Mouse (Mus musculus) urinary bladder, postnatal 14 days (tissue): ENCODE data around the gene Qpctl.

Experiments used
- DNase-seq: peaks from one replicate; pipeline ENCODE4 v3.0.0; 2021; ENCODE audit warnings: low spot score

The Qpctl gene

DNA sequence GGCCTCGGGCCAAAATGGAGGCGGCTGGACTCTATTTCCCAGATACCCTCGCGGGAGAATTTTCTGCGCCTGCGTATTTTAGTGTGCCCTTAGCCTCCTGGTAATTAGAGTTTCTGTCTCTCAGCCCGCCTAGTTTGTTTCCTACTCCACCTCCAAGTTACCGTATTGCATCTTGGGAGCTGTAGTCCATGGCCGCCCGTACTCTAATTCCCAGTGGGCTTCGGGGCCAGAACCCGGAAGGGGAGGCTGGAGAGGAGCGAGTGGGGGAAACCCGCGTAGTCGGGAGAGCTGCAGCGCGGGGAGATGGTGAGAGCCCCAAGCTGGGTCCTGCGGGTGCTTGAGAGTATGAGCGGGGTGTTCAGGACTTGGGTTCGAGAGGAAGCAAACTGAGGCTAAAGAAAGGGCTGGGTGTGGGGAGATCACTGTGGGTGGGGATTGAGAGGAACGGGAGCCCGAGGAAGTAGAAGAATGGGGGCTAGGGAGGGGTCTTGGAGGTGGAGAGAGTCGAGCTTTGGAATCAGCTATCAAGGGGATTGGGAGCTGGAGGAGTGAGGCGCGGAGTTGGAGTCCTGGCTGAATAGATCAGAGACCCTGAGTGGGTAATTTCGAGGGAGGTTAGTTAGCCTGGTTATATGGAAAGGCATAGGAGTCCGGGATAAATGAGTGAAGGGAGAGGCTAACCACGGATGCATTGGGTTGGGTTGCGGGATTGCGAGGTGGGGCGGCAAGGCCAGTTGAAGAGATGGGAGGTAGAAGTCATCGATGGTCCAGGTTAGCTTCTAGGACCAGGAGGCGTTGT, 29.3 kb downstream of the Qpctl start, which contains the start of gene Fbxo46:
Gene Fbxo46 (plus strand): TSS at position 229 of the 799 bp plus-strand sequence.
- peak; percentile 92 for DNase-seq

DNA sequence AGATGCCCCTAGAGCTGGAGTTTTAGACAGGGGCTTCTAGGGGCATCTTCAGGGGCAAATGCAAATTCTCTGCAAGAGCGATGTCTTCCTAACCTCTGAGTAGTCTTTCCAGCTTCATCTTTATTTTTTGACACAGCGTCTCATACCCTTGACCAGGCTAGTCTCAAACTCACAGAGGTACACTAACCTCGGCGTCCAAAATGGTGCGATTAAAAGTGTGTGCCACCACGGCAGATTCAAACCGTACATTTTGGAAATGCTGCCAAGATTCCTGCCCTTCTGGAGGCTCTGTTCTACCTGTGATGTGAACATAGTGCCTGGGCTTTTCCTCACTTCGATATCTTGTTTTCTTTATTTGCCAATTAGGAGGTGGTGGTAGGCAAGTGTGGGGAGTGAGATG, 30.0 kb downstream of the Qpctl start:
- DNase-seq, result no peak

DNA sequence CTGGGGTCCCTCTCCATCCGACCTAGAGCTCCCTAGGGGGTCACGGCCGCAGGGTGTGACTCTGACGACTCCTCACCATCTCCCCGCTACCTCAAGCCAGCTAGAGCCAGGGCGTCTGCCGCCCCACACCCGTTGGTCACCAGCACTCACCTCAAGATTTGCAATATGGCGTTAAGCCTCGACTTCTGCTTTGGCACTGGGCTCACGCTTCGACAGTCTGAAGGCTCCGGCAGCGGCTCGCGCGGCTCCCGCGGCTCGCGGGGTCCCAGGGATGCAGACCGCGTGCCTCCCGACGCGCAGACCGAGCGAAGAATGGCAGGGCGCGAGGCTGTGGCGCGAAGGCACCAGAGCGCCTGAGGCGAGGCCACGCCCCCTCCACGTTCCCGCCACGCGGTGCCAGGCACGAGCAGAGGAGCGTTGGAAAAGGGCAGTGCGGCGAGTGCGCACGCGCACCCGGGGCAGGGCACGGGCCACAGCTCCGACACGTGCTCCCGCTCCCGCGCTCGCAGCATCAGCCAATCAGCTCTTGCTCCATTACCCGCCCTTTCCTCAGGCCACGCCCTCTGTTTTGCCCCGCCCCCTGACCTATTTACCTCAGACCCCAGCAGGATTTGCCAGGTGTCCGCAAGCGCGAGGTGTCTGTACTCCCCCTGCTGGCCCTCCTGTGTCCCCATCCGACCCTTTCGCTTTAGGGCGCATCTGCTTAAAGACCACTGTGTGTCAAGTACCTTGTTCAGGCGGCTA, 30.9 kb downstream of the Qpctl start, which contains the start of gene Gm4969:
Gene Gm4969 (minus strand): TSS at position 341 of the 744 bp plus-strand sequence.
- peak; percentile 57 for DNase-seq

DNA sequence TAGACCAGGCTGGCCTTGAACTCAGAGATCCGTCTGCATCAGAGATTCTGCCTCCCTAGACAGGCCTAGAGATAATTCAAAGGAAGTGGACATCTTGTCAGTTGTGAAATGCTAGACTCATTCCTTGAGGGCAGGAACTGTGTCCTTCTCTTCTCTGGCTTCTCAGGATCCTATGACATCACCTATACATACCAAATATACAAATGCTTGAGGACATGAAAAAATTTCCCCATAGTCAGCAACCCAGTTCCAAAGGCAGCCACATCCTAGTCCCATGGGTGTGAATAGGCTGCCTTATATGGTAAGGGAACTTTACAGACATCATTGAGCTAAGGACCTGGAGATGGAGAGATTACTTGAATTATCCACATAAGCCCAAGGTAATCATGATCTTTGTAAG, 39.5 kb downstream of the Qpctl start:
- no peak for DNase-seq

DNA sequence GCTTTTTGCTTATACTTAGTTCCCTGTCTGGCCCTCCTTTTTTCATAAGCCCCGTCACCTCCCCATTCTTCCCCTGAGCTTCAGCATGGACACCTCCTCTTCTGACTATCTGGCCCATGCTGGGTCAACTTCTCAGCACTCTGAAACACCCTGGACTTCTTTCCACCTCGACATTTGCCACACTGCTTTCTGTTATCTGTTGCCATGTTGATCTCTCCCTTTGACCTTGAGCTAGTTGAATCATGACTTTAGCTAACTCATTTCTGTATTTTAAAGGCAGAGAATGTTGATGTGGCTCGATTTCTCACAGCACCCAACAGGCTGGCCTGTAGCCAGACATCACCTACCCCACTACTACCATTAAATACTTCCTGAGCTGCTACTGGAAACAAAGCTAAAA, 41.7 kb downstream of the Qpctl start:
- DNase-seq, result no peak

DNA sequence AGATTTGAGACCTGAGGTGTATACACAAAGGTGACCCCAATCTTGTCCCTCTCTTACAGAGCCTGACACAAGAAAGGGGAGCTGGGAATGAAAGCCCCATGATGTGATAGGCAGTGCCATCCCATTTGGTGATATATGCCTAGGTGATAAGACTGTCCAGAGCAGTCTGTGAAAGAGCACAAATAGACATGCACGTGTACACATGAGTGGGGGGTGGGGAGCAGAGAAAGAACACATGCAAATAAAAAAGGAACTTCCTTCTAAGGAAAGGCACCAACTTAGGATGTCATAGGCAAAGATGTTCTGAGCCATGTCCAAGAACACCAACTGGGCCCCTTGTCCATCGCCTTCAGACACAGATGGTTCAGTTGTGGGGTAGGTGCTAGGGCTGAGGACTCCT, 44.6 kb downstream of the Qpctl start:
- DNase-seq, result no peak

DNA sequence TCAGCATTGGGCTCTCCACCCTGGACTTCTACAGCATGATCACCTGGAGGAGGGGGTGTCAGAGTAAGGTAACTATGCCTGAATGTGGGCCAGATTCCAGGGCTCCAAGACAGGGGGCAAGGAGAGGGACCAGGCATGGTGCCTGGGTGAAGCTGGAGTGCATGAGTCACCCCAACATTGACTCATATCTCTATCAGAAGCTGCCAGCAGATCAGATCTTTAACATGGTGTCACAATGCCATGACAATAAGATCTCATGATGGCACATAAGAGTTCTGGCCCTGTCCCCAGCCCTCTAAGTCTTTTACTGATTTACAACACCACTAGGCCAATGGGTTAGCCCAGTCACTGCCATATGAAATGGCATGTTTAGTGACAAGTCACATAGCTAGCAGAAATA, 45.4 kb downstream of the Qpctl start:
- DNase-seq, result no peak

DNA sequence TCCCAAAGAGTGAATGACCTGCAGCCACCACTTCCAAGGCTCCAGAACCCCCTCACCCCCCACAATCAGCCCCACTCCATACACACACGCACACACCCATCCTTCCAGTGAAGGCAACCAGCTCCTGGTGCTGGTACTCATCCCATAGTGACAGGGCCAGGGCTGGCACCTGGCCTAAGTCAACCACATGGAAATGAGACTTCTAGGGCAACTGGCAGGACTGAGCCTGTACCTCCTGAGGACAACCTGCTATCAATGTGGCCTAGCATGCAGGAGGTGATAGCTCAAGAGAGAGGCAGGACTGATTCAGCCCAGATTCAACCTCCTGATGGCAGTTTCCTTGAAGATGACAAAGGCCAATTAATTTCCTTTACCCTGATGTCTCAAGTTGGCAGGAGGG, 48.8 kb downstream of the Qpctl start:
- DNase-seq, result no peak

DNA sequence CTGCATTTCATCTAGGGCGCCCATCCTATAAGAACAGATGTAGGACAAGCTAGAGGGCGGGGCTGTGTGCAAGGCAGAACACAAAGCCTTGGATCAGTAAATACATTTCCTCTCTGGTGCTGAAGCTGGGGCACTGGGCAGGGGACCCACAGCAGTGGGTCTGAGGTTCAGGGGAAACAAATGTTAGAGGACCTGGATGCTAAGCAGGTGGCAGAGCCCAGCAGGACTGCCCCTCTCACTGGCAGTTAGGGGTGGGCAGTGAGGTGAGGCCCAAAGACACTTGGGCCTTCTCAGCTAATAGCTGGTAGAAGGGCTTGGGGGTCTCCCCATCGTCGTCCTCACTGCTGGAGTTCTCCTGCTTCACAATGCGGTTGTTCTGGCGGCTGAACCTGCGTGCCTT, 50.3 kb downstream of the Qpctl start:
- no peak for DNase-seq

DNA sequence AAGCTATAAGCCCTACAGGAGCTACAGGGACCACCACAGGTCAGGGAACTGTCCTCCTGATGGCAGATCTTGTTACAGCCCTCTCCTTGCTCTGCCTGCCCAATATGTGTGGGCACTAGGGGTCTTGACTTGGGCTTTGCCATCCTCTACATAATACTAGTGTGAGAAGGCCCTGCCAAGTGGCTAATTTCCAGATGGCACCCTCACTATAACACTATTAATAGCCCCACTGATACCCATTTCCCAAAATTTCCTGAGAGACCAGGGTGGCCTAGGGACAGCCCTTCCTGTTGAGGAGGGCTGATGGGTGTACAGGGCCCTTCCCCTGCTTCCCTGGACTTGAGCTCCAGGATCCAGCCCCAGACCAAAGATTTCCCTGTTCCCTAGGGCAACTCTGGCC, 51.2 kb downstream of the Qpctl start:
- DNase-seq, result no peak

DNA sequence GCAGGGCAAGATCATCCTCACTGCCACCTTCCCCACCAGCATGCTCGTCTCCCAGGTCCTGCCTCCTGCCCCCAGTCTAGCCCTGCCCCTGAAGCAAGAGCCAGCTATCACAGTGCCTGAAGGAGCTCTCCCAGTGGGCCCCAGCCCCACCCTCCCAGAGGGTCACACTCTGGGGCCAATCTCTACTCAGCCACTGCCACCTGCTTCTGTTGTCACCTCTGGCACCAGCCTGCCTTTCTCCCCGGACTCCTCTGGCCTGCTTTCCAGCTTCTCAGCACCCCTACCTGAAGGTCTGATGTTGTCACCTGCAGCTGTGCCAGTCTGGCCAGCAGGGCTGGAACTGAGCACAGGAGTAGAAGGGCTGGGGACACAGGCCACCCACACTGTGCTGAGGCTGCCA, 51.9 kb downstream of the Qpctl start:
- no peak for DNase-seq

DNA sequence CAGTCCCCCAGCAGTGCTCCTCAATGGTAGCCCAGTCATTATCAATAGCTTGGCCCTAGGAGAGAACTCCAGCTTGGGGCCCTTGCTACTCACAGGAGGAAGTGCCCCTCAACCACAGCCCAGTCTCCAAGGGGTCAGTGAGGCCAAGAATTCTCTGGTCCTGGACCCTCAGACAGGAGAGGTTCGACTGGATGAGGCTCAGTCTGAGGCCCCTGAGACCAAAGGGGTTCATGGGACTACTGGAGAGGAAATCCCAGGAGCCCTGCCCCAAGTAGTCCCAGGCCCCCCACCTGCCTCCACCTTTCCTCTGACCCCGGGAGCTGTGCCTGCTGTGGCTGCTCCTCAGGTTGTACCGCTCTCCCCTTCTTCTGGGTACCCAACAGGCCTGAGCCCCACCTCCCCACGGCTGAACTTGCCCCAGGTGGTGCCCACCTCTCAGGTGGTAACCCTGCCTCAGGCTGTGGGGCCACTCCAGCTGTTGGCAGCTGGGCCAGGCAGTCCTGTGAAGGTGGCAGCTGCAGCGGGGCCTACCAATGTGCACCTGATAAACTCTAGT, 52.6 kb downstream of the Qpctl start:
- DNase-seq, result no peak

DNA sequence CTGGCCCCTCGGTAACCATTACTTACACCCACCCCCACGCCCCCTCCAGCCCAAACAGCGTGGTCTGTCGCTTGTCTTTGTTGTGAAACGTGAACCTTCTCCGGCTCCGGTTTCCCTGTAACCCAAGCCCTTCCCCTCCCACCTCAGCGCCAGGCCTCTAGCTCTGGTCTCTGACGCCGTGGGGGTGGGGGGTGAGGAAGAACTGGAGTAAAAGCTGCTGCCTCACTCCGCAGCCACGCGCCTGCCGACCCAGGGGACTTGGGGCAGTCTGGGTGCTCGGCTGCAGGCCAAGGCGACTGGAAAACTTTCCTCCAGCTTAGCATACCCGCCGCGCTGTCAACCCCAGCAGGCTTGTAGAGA, 53.4 kb downstream of the Qpctl start:
- DNase-seq, result peak; percentile 77

DNA sequence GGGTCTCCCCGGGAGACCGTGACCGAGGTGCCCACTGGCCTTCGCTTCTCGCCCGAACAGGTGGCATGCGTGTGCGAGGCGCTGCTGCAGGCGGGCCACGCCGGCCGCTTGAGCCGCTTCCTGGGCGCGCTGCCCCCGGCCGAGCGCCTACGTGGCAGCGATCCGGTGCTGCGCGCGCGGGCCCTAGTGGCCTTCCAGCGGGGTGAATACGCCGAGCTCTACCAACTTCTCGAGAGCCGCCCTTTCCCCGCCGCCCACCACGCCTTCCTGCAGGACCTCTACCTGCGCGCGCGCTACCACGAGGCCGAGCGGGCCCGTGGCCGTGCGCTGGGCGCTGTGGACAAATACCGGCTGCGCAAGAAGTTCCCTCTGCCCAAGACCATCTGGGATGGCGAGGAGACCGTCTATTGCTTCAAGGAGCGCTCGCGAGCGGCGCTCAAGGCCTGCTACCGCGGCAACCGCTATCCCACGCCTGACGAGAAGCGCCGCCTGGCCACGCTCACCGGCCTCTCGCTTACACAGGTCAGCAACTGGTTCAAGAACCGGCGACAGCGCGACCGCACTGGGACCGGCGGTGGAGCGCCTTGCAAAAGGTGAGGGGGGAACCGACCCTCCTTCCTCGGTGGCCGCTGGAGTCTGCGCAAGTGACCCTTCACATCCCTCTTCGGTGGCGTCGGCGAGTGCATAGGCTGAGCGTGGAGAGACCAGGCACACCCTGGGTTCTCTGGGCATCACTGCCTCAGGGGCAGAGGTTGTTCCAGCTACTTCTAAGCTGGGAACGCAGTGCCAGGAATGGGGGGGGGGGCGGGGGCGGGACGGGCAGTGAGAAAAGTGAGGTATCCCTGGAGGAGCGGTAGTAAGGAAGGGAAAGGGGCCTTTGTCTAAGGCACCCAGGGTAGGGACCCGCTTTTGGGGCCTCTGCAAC, 54.0 kb downstream of the Qpctl start:
- peak; percentile 55 for DNase-seq

DNA sequence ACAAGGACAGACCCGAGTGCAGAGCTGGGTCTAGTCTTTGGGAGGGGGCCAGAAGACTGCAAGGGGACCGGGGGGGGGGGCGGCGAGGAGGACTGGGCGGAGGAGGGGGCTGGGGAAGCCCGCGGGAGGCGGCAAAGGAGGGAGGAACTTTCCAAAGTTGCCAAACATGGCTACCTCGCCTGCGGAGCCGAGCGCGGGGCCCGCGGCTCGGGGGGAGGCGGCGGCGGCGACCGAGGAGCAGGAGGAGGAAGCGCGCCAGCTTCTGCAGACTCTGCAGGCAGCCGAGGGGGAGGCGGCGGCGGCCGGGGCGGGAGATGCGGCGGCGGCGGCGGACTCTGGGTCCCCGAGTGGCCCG, 54.6 kb downstream of the Qpctl start, which contains the start of gene Six5:
Gene Six5 (plus strand): TSS at position 124 of the 355 bp plus-strand sequence.
- peak; percentile 58 for DNase-seq

DNA sequence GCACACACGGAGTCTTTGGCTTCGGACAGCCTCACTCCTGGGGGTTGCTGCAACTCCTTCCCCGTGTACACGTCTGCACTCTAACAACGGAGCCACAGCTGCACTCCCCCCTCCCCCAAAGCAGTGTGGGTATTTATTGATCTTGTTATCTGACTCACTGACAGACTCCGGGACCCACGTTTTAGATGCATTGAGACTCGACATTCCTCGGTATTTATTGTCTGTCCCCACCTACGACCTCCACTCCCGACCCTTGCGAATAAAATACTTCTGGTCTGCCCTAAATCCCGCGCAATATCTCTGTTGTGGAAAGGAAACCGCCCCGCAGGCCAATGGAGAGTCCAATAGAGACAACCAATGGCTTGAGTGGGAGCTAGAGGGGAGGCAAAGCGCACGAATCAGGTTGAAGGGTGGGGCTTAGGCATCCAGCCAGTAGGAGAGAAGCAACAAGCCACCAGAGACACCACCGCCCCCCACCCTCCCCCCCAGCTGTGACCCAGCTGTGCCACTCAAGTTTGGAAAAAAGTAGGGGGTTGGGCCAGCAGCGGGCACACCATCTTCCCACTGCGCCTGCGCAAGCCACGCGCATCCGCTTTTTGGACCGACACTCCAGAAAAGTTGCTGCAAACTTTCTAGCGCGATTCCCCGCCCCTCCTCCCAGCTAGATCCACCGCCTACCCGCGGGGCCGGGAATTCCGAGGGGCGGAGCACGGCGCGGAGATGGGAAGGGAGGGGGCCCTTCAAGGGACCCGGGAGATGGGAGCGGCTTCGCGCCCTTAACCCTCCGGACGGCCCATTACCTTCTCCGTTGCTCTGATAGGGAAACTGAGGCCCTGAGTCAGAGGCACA, 55.3 kb downstream of the Qpctl start:
- DNase-seq, result peak; percentile 96

DNA sequence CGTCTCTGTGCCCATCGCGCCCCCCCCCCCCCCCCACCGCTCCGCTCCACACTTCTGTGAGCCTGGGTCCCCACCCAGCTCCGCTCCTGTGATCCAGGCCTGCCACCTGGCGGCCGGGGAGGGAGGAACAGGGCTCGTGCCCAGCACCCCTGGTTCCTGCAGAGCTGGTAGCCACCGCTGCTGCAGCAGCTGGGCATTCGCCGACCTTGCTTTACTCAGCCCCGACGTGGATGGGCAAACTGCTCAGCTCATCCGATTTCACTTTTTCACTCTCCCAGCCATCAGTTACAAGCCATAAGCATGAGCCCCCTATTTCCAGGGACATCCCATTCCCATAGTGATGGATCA, 55.9 kb downstream of the Qpctl start:
- DNase-seq, result peak; percentile 89

DNA sequence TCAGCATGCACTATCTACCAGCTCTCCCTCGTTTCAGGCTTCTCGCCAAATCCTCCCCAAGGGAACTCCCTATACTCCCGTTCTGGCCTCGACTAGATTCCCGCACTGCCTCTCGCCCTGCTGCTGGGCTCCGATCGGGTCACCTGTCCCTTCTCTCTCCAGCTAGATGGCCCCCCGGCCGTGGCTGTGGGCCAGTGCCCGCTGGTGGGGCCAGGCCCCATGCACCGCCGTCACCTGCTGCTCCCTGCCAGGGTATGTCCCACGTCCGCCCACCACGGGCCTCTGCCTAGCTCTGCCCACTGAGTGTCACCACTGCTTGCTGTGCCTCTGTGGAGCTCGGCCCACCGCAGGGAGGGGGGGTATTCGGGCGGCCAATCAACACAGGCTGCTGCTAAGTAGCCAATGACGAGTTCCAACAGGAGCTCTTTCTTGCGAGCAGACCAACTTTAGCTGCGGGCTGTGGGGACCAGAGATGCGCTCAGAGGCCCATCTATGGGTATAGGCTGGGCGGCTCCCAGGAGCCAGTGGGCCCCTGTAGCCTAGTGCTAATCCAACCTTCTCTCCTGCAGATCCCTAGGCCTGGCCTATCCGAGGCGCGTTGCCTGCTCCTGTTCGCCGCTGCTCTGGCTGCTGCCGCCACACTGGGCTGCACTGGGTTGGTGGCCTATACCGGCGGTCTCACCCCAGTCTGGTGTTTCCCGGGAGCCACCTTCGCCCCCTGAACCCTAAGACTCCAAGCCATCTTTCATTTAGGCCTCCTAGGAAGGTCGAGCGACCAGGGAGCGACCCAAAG, 56.5 kb downstream of the Qpctl start:
- peak; percentile 58 for DNase-seq

DNA sequence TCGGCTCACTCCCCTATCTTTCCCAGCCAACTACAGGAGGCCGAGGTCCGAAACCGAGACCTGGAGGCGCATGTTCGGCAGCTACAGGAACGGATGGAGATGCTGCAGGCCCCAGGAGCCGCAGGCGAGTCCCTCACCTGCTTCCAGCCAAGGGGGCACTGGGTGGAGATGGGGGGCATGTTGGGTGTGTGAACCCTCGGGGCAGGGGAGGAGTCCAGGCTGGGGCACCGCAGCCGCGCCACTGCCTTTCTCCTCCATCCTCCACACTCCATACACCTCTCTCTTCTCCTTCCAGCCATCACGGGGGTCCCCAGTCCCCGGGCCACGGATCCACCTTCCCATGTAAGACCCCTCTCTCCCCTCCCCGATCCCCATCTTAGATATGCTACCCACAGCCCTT, 57.2 kb downstream of the Qpctl start:
- no peak for DNase-seq
